Mouse (Mus musculus) embryo, embryonic 11.5 days (tissue): ENCODE measurements around the gene Zbtb16.

ENCODE experiments used
- DNase-seq: peaks from one replicate; pipeline ENCODE4 v3.0.0-alpha.2; 2012; ENCODE audit warnings: low read depth, low spot score

Zbtb16 gene

DNA sequence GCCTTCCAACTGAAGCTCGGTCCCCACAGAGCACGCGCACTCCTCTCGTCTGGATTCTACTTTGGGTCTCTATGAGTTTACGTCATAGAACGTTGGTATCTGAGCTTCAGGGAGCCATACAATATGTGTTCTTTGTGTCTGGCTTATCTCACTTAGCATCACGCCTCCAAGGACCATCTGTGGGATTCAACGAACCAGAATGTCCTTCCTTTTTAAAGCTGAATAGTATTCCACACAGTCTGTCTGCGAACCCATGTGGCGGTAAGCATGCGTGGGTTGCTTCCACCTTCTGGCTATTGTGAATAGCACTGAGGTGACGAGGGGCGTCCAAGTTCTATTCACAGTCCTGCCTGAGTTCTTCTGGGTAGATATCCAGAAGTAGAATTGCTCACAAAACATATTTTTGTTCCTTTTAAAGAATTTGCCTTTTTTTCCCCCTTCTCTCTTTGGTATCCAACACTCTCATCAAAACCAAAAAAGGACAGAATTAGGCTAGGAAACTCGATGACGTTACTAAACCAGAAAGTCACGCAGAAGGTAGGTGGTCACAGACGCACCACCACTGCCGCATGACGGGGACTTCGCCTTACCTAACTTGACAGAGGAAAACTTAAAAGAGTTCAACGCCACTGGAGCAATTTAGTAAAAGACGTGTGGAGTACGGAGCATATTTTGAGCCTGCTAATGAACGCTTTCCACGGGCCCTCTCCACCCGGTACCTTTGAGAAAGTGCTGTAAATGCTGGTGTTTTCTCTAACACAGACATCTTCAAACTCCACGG lies 32.4 kb downstream of the Zbtb16 start:
- no peak for DNase-seq

GRCm38 (mm10) chr9:48802374-48802773 lies 33.6 kb downstream of the Zbtb16 start:
- no peak for DNase-seq

- no peak for DNase-seq
Measured at GRCm38 (mm10) chr9:48801322-48801721, 34.7 kb downstream of the Zbtb16 start.

- DNase-seq = no peak
Measured at GRCm38 (mm10) chr9:48800627-48801026, 35.4 kb downstream of the Zbtb16 start.

- DNase-seq = no peak
Measured at GRCm38 (mm10) chr9:48798044-48798443, 38.0 kb downstream of the Zbtb16 start.

- no peak for DNase-seq
Measured at GRCm38 (mm10) chr9:48796267-48796822, 39.7 kb downstream of the Zbtb16 start.

GRCm38 (mm10) chr9:48795740-48796139 lies 40.3 kb downstream of the Zbtb16 start:
- no peak for DNase-seq

DNA sequence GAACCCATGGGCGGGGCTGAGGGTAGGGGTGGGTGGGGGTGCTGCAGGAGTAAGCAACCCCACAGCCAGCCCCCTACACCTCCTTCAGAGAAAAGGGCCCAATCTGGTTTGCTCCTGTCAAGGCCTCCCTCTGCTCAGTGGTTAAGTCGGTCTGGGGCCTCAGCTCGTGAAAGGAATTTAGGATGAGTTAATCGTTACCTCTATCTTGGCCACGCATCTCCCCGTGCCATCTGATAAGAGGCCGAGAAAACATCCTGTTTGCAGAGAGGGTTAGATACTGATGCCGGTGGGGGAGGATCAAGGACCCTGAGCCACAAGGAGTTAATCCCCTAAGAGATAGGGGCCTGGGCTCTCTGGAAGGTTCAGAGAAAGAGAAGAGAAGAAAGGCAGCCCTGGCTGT lies 40.9 kb downstream of the Zbtb16 start:
- DNase-seq = no peak

DNA sequence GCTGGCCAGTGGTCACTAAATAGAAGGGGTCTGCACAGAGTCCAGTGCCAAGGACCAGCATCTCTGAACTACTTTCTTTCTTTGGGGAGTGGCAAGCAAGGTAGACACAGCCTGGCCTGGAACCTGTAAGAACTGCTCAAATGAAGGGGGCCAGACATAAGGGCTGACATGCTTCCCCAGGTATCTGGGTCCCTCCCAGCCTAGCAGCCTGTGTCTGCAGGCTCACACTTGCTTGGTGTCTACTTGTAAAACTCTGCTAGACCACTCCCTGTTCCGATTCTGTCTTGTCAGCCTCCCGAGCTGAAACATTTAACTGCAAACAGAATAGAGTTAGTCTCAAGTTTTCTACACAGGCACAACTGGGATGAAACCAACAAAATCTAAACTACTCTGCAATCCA lies 41.6 kb downstream of the Zbtb16 start:
- no peak for DNase-seq

DNA sequence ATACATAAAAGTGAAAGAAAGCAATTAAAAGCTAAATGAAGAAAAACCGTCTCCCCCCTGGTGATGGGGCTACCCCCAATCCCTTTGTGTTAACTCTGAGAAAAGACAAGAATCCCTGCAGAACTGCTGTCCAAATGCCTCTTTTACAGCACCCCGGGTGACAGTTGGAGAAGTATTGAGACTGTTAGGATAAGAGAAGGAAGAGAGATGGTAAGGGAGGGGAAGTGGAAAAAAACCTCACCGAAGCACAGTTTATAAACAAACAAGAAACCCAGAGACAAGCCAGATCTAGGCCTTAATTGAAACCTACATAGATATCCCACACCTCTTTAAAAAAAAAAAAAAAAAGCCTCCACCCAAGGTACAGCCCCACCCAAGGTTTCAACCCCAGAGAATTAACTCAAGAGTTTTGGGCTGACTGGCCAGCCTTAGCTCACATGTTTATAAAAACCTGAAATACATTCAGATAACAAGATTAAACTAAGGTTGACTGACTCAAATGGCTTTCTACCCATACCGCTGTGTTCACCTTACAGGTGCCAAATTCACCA lies 42.3 kb downstream of the Zbtb16 start:
- DNase-seq = no peak

GRCm38 (mm10) chr9:48790575-48790974 lies 45.4 kb downstream of the Zbtb16 start:
- DNase-seq = no peak

GRCm38 (mm10) chr9:48787906-48788410 lies 48.1 kb downstream of the Zbtb16 start:
- DNase-seq = no peak

DNA sequence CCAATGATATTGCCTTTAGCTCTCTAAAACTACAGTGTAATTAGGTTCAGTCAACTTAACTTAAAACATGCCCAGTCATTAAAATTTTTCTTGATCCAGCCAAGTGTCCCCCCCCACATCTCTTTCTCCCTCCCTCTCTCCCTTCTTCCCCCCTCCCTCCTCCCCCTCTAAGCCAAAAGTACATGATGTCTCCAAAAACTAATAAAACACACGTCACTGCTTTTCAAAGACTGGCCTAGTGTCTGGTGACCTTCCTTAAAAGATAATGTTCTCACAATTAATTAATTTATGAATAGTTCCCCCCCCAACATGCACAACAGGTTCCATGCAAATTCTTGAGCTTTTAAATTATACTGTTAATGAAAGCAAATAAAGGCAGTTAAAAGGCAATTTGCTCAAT lies 48.7 kb downstream of the Zbtb16 start:
- DNase-seq = no peak

DNA sequence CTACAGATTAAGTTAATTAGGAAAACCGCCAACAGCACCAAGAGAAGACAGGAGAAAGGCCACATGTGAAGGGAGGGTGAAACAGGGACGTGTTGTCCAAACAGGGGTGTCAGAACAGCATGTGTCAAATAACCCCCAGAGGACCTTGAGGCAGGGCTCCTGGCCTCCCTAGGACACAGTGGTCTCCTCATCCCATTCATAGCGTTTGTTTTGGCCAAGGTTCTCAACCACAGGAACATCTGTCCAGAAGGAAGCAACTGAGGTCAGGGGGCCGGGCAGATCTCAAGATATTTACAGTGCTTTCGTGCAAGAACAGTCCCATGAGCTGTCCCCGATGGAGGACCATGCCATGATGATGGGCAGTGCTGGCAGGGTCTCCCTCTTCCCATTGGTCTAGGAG lies 49.2 kb downstream of the Zbtb16 start:
- DNase-seq = no peak

- DNase-seq = no peak
Measured at GRCm38 (mm10) chr9:48784937-48785336, 51.1 kb downstream of the Zbtb16 start.

GRCm38 (mm10) chr9:48783292-48783691 lies 52.7 kb downstream of the Zbtb16 start:
- DNase-seq = no peak

DNA sequence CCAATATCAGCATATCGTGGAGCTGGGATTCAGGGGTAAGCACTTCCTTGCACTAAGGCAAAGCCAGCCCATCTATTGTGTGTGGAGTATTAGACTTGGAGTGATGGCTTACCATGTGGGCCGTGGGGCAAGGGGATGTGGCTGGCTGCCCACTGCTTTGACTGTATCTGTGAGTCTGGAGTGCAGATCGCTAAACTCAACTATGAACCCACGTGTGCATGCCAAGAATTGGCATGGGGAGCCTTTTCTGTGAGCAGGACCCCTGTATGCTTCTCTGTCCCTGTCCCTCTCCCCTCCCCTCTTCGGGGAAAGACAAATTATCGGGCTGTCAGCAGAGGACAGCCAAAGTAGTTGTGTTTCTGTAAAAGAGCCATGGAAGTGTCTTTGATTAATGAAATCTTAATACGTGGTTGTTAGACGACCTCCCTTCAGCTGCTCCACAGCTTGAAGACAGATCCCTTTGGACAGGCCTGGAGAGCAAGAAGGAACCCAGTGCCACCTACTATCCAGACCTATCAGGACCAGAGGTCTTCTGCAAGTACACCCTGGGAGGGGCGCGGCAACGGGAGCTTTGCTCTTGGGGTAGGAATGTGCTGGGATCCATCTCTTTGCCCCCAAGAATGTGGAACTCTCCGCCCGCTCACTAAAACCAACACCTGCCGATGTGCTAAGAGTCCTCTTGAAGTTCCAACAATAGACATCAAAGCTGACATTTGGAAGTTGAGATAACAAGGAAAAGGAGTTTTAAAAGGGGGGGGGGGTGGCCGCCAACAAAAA lies 53.5 kb downstream of the Zbtb16 start:
- no peak for DNase-seq

DNA sequence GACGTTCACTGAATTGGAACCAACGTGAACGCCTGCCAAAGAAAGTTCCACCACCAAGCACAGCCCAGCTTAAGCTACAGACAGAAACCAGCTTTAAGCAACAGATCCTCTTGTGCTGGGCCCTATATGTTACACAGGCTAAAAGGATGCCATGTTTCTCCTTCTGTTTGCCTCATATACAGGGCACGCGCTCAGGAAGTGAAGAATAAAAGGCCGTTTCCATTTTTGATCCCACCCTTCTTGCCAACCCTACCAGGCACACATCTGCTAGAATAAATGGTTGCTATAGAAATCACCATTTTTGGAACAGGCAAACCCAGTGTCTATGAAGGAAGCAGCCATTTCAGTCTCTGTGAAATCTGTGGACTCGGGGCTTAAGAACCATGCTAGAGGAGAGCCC lies 59.8 kb downstream of the Zbtb16 start:
- no peak for DNase-seq

DNA sequence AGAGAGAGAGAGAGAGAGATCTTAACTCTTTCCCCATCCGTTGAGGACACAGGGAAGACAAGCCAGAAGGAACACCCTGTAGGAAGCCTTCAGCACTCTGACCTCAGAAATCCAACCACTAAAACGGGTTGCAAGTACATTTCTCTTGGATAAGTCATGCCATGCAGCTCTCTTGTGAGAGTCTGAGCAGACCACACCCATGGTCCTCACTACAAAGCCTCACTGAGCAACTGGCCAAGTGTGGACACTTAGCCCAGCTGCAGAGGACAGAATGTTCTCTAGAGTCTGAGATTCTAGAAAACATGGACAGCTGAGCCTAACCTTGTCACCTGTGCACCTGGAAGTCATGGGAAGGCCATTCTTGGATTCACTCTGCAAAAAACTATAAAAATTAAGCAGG lies 60.5 kb downstream of the Zbtb16 start:
- DNase-seq = no peak

DNA sequence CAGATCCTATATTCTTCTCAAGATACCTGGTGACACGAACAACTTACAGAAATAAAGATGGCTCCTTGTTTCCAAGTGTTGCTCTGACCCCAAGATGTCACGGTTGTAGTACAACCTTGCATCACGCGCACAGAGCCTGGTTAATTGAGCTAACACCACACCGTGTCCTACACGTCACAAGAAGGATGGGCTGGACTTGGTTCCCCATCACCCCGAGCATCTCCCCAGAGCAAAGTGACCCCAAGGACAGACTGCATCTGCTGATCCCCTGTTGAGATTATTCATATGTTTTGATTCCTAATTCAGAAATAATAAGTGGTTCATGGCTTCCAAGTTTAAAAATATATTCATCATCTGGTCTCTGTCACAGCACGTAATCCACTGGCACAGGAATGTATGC lies 62.3 kb downstream of the Zbtb16 start:
- DNase-seq = no peak

- DNase-seq = no peak
Measured at GRCm38 (mm10) chr9:48773130-48773529, 62.9 kb downstream of the Zbtb16 start.

DNA sequence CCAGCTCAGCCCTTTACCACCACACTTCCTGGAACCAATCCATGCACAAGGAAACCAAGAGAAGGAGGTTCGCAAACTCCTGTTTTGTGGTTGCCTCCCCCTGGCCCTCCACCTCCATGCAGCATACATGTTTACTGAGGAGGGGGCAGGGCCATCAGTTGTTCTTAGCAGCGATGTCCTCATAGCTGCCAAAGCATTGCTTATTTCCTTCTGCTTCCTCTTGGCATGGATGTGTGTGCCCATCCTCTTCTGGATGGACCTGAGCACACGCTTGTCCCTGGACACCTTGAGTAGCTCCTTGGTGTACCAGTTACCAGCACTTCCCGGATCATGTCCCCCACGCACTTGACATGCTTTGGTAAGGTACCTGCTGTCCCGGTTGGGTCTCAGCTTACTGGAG lies 64.5 kb downstream of the Zbtb16 start:
- no peak for DNase-seq
